Mouse (Mus musculus) ES-E14 (cell line): ENCODE measurements around the gene Pgam1.

Experiments used
- CHD2 ChIP-seq: IDR thresholded peaks from 2 replicates; pipeline ENCODE4 v1.6.1; 2014; ENCODE audit warnings: mild to moderate bottlenecking, low read depth, low read length, inconsistent platforms
- MAFK ChIP-seq: IDR thresholded peaks from 2 replicates; pipeline ENCODE4 v1.6.1; 2014; ENCODE audit warnings: mild to moderate bottlenecking, low read depth, low read length, inconsistent platforms; ENCODE audit not compliant: insufficient read depth
- ZC3H11A ChIP-seq: IDR thresholded peaks from 2 replicates; pipeline ENCODE4 v1.6.1; 2012; ENCODE audit warnings: low read depth, mild to moderate bottlenecking, inconsistent platforms, low read length, borderline replicate concordance
- ZNF384 ChIP-seq: IDR thresholded peaks from 2 replicates; pipeline ENCODE4 v1.6.1; 2012; ENCODE audit warnings: low read depth, low read length, inconsistent platforms

- TF ChIP-seq ZC3H11A: no peak
- no peak for TF ChIP-seq MAFK
- TF ChIP-seq CHD2: no peak
- no peak for TF ChIP-seq ZNF384
These were observed 21.0 kb downstream of the Pgam1 start for GRCm38 (mm10) chr19:41932686-41933085.
